Mouse (Mus musculus): ENCODE data around the gene Hmg20a.
A peak's percentile ranks its signal among the peaks of the same experiment; 100 is the strongest.
"Not testable (repeated sequence)": the region's sequence is repeated elsewhere in the genome, so short reads cannot be mapped to it uniquely, and the experiment has no call there.

Hmg20a gene

DNA sequence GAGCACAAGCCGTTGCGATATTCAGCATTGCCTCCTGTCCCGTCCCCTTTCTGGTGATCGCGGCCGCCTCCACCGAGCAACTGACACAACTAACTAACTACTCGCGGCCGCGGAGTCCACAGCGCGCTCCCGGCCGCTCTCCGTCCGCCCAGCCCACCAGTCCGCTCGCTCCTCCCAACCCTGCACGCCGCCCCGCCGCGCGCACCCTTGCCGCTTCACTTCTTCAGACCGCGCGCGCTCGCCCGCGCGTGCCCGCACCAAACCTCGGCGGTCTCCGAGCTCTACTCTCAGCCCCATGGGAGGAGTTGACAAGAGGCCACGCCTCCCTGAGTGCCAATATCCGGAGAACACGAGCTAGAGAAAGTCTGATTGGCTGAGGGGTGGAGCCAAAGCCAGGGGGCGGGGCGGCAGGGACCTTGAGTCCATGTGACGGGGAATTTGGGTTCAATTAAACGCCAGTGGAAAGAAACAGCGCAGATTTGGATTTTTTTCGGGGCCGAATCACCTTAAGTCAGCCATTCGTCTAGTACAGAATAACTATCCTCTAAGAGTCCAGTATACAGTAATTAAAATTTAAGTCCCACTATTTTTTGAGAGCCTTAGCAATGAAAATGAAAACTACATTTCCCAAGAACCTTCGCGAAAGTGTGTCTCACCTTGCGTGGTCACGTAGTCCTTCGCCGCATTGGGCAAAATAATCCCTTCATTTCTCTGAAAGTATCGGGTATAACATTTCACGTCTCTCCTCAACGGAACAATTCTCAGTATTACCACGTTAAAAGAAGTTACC lies at the start of gene Hmg20a, which contains the start of gene Peak1:
Gene Hmg20a, plus strand, starts transcription at position 662 of the 790 bp plus-strand sequence.
Gene Peak1, minus strand, starts transcription at position 120 of the 790 bp plus-strand sequence.
- peak; percentile 100 for DNase-seq

DNA sequence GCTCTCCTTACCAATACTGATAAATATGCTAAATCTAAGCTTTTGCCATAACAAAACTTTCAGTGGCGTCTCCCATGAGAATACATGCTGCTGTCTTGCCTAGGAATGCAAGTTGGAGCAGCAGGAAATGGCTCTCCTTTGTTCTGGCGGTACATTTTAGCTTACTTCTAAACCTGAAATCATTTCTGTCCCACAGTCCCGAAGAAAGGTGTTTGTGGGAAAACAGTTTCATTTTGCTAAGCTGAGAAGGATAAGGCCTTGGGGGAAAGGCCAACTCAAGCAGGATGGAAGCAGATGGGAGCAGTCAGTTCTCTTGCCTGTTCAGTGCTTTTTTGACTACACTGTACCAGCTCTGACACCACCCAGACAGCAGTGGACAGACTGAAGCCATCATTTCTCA lies 49.6 kb upstream of the Hmg20a start:
- no peak for DNase-seq

DNA sequence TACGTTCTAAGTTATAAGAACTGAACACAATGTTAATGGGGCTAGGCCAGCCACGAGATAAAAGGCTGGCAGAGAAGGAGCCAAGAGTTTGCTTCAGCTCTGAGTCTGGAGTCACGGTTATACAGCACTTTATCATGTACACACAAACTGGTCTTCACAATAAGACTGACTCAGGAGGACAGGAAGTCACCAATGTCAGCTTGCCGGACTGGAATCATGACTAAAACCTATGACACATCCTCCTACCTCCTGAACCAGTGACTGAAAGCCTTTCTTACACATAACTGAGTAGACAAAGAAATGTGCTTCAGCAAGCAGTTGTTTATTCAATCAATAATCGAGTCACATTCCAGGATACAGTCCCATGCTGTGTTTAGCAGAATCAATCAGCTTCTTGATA lies 47.7 kb upstream of the Hmg20a start:
- DNase-seq = no peak

DNA sequence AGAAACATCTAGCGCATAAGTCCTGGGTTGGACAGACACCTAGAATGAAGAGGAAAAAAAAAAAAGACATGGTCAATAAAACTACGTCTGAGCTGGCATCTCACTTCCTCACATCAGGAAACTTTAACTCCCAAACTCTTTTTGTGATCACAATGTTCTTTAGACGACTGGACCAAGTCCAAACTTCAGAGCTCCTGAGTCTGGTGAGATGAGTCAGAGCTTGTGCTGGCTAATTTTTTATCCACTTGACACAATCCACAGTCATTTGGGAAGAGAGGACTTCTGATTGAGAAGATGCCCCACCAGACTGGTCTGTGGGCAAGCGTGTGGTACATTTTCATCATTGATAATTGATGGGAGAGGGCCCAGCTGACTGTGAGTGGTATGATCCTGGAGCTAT lies 44.0 kb upstream of the Hmg20a start:
- no peak for DNase-seq

DNA sequence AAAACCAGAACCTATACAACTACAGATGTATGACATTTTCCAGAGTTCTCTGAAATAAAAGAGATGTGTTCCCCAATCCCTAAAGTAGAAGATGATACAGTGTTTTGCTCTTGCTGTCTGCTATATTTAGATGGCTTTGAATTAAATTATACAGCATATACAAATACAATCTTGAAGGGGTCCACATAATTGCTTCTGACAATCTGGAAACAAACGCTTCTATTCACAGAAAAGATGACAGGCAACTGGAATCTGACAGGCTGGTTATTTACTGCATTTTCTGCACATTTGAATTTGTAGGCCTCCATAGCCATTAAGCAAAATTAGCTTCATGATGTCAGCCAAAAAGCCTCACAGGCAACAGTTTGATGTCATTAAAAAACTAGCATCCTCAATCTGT lies 35.6 kb upstream of the Hmg20a start:
- no peak for DNase-seq

DNA sequence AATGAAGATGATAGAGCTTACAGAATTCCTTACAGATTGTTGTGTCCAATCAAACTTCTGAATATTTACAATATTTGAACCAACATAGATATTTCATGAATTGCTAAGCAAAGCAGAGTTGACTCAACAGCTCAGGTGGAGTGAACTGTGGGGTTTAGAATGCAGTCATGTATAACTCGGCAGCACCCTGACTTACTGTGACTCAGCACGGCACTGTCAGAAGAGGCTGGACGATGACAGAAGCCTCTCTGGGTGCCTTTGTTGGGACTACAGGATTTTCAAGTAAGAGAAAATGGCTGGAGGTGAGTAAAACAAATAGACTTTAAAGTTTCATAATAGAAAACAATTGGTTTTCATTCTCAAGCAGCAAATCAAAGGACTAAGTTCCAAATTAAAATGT lies 25.6 kb upstream of the Hmg20a start:
- no peak for DNase-seq

DNA sequence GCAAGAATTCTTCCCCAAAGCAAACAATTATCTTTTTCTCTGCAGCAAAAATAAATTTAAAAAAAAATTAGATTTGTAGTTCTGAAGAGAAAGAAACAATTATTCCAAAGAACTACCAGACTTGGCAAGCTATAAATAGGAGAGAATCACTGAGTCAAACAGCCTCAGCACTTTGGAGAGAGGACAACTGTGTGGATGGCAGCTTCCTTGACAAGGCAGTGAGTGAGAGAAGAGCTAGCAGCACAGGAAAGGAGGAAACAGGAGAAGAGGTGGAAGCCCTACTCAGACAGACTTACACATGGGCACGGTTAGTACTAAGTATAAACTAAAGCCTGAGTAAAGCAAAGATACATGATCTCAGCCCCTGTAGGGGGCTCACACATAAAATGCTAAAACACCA lies 22.1 kb upstream of the Hmg20a start:
- no peak for DNase-seq

DNA sequence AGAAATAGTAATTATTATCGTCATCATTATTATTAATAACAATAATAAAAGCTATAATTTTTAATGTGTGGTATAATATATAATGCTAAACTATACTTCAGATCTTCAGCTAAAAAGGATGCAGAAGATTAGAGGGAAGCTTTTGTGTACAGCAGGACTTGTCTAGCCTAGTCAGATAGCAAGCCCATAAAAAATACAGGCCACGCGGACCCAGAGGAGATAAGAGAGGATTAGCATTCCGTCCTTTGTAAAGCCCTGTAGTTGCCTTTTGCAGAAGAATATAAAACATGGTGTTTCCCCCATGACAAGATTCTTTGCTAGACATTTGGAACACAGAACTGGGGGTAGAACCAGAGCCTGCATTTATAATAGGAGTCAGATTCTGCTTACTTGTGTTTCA lies 13.8 kb upstream of the Hmg20a start:
- DNase-seq = no peak

DNA sequence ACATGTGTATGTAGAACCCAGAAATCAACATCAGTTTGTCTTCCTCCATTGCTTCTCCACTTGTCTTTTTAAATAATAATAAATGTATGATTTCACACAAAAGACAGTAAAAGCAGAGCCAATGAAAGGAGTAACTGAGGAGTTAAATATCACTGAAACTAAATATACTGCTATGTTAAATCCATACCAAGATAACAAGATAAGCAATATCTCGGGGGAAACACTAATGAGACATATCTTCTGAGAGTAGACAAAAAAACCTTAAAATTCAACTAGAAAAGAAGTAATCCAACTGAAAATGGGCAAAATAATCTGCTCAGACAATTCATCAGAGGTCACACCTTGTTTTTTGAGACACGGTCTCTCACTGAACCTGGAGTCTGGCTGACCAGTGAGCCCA lies 8.5 kb upstream of the Hmg20a start:
- no peak for DNase-seq

DNA sequence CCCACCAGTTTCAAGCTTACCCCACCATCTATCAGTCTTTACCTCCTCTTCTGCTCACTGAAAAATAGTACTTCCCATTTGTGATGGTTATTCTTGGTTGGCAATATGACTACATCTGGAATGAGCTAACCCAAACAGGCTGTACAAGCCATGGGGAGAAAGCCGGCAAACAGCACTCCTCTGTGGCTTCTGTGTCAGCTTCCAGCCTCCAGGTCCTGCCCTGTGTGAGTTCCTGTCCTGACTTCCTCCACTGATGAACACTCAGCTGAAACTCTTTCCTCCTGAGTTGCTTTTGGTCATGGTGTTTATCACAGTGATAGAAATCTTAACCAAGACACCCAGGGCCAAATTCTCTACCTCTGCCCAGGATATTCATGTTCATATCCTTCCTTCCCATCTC lies 5.7 kb upstream of the Hmg20a start:
- no peak for DNase-seq

DNA sequence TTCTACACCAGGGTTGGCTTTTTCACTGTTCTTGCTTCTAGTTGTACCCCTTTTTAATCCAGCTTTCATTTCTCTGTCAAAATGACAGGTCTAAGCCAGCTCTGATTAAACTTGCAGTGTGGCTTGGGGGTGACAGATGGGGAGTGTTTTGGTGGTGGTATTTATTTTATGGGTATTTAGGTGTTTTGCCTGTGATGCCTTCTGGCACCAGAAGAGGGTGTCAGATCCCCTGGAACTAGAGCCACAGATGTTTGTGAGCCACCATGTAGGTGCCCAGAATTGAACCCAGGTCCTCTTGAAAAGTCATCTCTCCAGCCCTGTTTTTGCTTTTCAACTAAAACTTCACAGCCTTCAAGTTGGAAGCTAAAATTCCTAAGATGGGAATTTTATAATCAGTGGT lies 4.1 kb upstream of the Hmg20a start:
- DNase-seq = peak; percentile 13 to 20

DNA sequence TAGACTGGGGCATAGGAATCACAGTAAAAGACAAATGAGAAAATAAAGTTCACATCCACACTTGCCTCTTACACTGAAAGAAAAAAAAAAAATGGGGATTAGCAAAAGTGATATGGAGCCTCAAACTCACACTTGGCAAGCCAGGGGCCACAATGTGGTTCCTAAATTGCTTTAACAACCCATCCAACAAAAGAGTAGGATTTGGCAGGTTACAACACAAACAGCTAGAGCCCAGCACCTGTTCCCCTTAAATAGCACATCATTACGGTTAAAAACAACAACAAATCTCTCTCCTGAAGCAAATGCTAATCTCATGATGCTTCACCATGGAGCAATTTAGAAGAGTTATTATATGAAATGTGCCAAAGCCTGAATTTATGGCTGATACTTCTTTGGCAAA lies 3.0 kb upstream of the Hmg20a start:
- DNase-seq = no peak

DNA sequence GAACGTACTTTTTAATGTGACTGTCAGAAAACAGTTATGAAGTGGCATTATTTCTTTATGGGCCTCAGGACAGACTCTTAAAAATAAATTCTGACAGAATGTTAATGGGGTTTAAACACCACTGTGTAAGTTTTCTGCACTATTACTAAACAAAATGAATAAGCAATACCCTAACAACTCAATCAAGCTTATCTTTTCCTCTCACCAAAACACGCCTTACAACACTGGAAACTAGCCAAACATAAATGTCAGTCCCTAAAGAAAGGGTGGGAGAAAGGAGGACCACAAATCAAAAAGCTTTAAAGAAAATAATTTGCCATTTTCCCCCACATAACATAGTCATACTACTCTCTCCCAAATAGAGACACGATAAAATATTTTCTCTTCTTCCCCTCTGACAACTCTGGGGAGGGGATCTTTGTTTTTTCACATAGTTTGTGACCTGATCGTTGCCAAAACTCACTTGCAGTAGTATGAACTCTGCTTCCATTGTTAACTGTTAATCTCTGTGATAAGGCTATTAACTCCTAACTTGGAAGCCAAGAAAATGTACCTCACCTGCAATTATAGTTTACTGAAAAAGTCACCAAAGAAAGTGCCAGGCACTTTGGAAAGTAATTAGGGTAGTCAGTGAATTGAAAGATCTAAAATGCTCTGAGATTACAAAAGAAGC lies 2.3 kb upstream of the Hmg20a start:
- DNase-seq = no peak

DNA sequence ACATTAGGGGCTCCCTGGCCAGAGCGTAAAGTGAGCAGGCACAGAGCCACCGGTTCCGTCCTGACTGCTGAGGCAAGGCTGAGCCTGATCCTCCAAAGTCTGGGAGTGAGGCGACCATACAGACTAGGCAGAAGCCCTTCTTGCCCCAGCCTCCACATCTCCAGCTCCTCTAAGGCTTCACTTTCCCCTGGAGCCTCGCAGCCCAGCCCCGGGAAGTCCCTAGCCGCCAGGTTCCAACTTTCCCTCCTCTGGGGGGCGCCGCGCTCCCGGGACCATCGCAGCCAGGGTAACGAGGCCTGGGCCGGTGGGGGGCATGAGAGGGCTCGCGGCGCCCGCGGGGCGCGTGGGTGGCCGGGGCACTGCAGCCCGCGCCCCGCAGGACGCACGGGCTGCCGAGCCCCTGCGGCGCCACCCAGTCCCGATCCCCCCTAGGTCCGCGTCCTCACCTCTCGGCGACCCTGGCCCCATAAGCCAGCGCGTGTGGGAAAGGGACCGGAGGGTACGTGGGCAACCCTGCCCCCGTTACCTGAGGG lies 928 bp upstream of the Hmg20a start:
- peak; percentile 88 to 89 for DNase-seq

DNA sequence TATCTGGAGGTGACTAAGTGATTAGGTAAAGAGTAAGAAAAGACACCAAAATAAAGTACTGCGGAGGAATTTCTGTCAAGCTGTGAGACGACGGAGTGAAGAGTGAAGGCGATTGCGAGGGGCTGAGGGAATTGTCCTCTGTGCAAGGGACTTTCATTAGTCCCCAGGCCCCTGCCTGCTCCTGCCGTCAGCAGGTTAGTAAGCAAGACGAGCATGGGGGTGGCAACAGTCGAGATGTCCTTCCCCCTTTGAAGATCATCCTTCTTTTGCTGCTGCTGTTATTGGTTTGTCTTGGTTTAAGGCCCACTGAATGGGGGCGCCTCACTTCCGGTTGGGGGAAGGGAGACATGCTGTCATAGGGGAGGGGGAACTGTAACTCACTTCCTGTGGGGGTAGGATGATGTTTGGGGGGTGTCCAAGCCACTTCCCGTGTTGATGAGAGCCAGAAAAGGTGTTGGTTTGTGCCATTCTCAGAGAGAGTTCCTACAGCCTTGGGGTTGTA lies 380 bp downstream of the Hmg20a start:
- DNase-seq = peak; percentile 92 to 95

DNA sequence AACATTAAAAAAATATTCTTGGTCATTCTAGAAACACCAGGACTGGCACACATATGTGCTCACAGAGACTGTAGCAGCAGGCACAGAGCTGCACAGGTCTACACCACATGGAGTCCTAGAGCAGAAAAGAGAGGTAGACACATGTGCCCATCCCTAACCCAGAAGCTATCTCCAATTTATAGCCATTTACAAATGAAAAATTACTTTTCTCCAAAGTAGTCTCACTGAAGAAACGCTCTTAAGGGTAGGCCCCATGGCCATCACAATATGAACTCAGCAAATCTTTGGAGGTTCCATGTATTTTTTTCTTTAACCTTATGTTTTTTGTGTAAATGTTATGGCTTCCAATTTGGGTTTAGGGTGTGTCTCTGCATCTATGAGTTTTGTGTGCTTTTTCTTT lies 1.8 kb downstream of the Hmg20a start:
- DNase-seq = no peak

DNA sequence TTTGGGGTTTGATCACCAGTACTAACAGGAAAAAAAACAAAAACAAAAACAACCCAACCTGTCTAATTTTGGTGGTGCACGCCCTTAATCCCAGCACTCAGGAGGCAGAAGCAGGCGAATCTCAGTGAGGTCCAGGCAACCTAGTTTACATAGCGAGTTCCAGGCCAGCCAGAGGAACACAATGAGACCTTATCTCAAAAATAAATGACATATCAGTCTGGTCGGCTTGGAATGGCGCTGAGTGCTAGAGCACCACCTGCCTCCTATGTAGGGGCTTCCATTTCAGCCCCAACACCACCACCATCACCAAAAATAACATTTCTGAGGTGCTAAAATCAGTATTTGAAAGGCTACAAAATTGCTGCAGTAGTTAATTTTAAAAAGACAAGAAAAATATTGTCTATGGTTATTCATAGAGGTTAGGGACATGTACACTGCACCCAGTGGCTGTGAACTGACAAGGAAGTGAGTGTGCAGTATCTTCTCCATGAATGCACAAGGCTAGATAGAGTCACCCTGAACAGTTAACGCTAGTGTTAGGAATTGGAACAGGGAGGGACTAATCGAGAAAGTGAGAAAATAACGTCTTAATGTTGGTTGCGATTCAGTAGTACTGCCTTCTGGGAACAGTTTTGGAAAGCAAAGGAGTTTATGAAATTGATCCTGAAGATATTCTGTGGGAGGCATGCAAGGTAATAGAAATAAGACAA lies 2.6 kb downstream of the Hmg20a start:
- DNase-seq = no peak

DNA sequence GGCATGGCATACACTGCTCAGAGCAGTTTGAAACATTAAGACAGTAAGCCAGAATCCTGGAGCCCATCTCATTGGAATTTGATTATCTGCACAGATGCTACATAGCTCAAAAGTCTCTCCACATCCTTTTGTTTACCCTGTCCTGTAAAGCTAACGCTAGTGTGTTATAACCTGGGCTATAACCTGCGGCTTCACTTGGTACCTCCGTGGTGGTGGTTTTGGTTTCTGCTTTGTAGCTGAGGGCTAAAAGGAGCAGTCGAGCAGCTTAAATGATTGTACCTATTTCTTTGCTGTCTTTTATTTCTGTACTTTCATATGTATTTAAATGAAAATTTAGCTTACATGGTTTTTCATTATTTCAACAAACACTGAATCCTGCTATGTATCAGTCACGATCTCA lies 3.6 kb downstream of the Hmg20a start:
- DNase-seq = no peak

DNA sequence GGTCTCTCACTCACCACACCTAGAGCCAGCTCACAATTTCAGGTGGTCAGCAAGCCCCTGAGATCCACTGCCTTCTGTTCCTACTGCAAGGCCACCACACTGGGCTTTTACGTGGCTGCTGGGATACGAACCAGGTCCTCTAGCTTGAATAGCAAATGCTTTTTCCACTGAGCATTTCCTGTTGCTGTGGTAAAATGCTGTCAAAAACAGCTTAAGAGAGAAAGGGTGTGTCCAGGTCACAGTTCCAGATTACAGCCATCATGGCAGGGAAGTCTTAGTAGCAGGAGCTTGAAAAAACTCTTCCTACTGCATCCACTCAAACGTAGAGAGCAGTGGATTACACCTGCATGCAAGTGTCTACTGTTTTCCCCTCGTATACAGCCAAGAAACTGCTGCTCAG lies 6.5 kb downstream of the Hmg20a start:
- DNase-seq = no peak

DNA sequence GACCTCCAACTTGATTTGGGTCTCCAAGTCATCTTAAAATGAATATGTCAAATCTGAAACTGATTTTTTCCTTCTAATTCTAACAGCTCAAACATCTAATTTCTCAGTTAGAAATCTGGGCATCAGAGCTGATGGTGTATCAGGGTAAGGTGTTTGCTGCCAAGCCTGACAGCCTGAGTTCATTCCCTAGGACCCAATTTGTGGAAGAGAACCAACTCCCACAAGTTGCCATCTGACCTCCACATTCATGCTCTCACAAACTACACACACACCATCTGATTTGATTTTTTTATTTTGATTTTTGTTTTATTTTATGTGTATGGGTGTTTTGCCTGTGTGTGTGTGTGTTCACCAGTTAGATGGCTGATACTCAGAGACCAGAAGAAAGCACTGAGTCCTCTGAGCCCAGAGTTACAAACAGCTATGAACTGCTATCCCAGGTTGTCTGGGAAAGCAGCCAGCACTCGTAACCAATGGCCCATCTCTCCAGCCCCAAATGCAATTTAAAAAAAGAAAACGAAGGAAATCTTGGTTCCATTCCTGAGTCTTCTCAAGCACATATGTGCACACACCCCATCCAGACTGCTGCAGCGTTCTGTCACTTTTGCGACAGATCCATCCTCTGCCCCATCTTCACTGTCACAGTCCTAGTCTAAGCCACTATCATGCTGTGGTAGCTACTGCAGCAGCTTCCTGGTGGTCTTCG lies 17.6 kb downstream of the Hmg20a start:
- DNase-seq = no peak

DNA sequence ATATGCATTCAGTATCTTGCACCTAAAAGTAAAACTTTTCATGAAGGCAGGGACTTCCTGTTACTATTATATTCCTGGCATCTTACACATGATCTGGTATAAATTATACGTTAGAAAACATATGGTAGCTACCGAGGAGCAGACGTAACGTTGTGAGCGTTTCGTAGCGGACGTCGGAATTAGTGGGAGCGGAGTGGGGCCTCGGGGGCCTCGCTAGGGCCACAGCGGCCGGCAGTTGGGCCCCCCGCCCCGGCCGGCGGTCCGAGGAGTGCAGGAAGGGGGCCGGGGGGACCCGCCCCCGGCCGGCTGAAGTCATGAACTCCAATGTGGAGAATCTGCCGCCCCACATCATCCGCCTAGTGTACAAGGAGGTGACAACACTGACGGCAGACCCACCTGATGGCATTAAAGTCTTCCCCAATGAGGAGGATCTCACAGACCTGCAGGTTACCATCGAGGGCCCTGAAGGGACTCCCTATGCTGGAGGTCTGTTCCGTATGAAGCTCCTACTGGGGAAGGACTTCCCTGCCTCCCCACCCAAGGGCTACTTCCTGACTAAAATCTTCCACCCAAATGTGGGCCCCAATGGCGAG lies 19.0 kb downstream of the Hmg20a start:
- DNase-seq = not testable (repeated sequence)

DNA sequence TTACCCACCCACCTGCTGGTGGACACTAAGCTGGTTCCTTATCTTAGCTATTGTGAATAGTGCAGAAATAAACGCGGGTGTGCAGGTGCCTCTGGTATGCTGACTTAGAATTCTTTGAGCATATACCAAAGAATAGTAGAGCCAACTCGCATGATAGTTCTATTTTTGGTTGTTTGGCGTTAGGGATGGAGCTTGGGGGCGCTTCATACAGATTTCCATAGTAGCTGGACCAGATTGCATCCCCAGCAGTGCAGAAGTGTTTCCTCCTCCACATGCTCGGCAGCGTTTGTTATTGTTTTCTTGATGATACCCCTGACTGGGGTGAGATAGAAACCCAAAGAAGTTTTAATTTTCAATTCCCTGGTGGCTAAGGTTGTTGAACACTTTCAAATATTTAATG lies 21.3 kb downstream of the Hmg20a start:
- DNase-seq = no peak

All from B cell, adult 2 months (primary cell).